In the genomic region with DNA sequence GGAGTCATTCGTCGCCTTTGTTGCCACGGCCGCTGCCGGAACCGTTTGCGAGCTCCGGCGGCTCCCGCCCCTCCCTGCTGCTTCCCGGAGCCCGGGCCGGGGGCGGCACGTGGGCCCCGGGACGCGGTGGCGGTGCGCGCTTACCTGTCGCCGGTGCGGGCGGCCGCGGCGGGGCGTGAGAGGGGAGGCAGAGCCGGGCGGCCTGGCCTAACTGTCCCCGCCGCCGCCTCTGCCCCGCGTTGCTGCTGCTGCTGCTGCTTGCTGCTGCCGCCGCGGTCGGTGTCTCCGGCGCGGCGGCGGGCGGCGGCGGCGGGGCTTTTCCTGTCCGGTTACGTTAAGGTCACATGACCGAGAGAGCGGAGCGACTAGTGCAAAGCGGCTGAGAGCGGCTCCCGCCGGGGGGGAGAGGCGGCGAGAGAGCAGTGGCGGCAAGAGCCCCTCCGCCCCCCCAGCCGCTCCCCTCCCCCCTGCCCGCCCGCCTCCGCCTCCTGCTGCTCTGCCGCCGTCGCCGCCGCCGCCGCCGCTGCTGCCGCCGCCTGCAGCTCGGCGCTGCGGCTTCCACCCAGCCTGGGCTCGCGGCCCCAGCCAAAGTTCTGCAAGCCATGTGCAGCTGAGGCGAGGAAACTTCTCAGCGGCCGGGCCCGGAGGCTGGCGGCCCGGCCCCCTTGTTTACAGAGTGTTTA, we compare ENCODE assay signal across 8 mouse cellular contexts. TPM values are rescaled to one million over a fixed set of nuclear protein-coding genes. Genes with fewer than 3 reads are reported as not detected.
DNase-seq lines count a peak whose midpoint lies in the region; ATAC-seq and TF ChIP-seq lines count a peak whose summit lies in the region.

Gene Zbtb2 (minus strand): TSS at position 408 of the 683 bp plus-strand sequence.

- DNase-seq in CD8-positive naive resting alpha-beta T cell, adult 2 months (ENCODE audit: low read depth in 2 of 2, low spot score in 2 of 2): peak; percentile 29 to 42
- DNase-seq in forebrain, embryonic 10.5 days (ENCODE audit: extremely low spot score, low spot score): peak; percentile 68
- peak; percentile 76 to 94 for DNase-seq in kidney, postnatal 25 days
- peak; percentile 61 to 66 for DNase-seq in lung, adult 18-20 months

- ATAC-seq in heart, embryonic 16.5 days (replicated peaks; ENCODE audit: extremely low read depth, insufficient read depth, low FRiP score): no peak
- peak; percentile 10 for ATAC-seq in neural tube, embryonic 14.5 days (ENCODE audit: low read depth)

- H3K36me3 ChIP-seq in forebrain, embryonic 10.5 days (replicated peaks): peaks cover 13% of the 10 kb centered on the region
- peaks cover 3% of the 10 kb centered on the region; the same call in 1 of the 2 replicates for H3K36me3 ChIP-seq in heart, embryonic 16.5 days (ENCODE audit: control insufficient read depth, insufficient read depth)
- no peaks in the 10 kb centered on the region for H3K36me3 ChIP-seq in neural tube, embryonic 14.5 days (ENCODE audit: control insufficient read depth, insufficient read depth, low read length)
- no peaks in the 10 kb centered on the region for H3K36me3 ChIP-seq in testis, adult 2 months (ENCODE audit: control insufficient read depth, insufficient read depth, low read length)

- peak within 1 kb of the TSS; percentile 95 for H3K4me3 ChIP-seq in brown adipose tissue, adult 24 weeks (ENCODE audit: insufficient read depth, low read depth, low read length)
- H3K4me3 ChIP-seq in forebrain, embryonic 10.5 days: peak within 1 kb of the TSS; percentile 95
- peak within 1 kb of the TSS; percentile 90 for H3K4me3 ChIP-seq in heart, embryonic 16.5 days (ENCODE audit: low read length)
- H3K4me3 ChIP-seq in neural tube, embryonic 14.5 days (ENCODE audit: low read depth, low read length): peak within 1 kb of the TSS; percentile 95
- peak within 1 kb of the TSS; percentile 95 for H3K4me3 ChIP-seq in testis, adult 2 months (ENCODE audit: control insufficient read depth, low read depth, low read length)

- peak within 1 kb of the TSS; percentile 79 for H3K4me2 ChIP-seq in heart, embryonic 16.5 days (ENCODE audit: low read depth, low read length)
- peak within 1 kb of the TSS; percentile 96 for H3K4me2 ChIP-seq in neural tube, embryonic 14.5 days (ENCODE audit: low read depth, low read length)

- TF ChIP-seq CTCF in testis, adult 2 months (IDR thresholded peaks at IDR 0.05; ENCODE audit: control insufficient read depth, insufficient read depth, insufficient replicate concordance, low read depth, low read length): no peak

- peaks cover 25% of the 10 kb centered on the region for H3K4me1 ChIP-seq in brown adipose tissue, adult 24 weeks (ENCODE audit: control insufficient read depth, insufficient read depth, insufficient read length, low read length)
- H3K4me1 ChIP-seq in forebrain, embryonic 10.5 days: peaks cover 48% of the 10 kb centered on the region
- H3K4me1 ChIP-seq in heart, embryonic 16.5 days (ENCODE audit: control insufficient read depth, insufficient read depth, low read length): peaks cover 43% of the 10 kb centered on the region
- H3K4me1 ChIP-seq in neural tube, embryonic 14.5 days (ENCODE audit: control insufficient read depth, insufficient read depth, low read length): peaks cover 34% of the 10 kb centered on the region
- H3K4me1 ChIP-seq in testis, adult 2 months (ENCODE audit: control insufficient read depth, insufficient read depth, low read length): peaks cover 11% of the 10 kb centered on the region

- peak within 1 kb of the TSS; percentile 95 for H3K27ac ChIP-seq in brown adipose tissue, adult 24 weeks (replicated peaks; ENCODE audit: low read depth, low read length)
- peak within 1 kb of the TSS; percentile 99 for H3K27ac ChIP-seq in forebrain, embryonic 10.5 days
- peak within 1 kb of the TSS; percentile 95 for H3K27ac ChIP-seq in heart, embryonic 16.5 days (ENCODE audit: low read length)
- H3K27ac ChIP-seq in neural tube, embryonic 14.5 days (ENCODE audit: low read depth, low read length): peak within 1 kb of the TSS; percentile 100
- peak within 1 kb of the TSS; percentile 94 for H3K27ac ChIP-seq in testis, adult 2 months (ENCODE audit: control insufficient read depth, insufficient read depth, low read depth, low read length)

- H3K9ac ChIP-seq in heart, embryonic 16.5 days (ENCODE audit: low read length): peak within 1 kb of the TSS; percentile 85
- H3K9ac ChIP-seq in neural tube, embryonic 14.5 days (replicated peaks; ENCODE audit: low read depth, low read length): peak within 1 kb of the TSS; percentile 99

- H3K27me3 ChIP-seq in forebrain, embryonic 10.5 days (ENCODE audit: poor library complexity, severe bottlenecking): no peaks in the 10 kb centered on the region
- no peaks in the 10 kb centered on the region for H3K27me3 ChIP-seq in heart, embryonic 16.5 days (ENCODE audit: control insufficient read depth, insufficient read depth, low read length)
- H3K27me3 ChIP-seq in neural tube, embryonic 14.5 days (ENCODE audit: control insufficient read depth, insufficient read depth, low read length): no peaks in the 10 kb centered on the region
- H3K27me3 ChIP-seq in testis, adult 2 months (ENCODE audit: control insufficient read depth, insufficient read depth, low read length): no peaks in the 10 kb centered on the region

- under 1% methylated on average over 78 of the region's 87 CpGs for WGBS in forebrain, embryonic 10.5 days
- 1% methylated on average over 73 of the region's 87 CpGs for WGBS in heart, embryonic 16.5 days
- WGBS in neural tube, embryonic 14.5 days: under 1% methylated on average over 48 of the region's 87 CpGs

- H3K9me3 ChIP-seq in forebrain, embryonic 10.5 days: no peaks in the 10 kb centered on the region
- H3K9me3 ChIP-seq in heart, embryonic 16.5 days (replicated peaks; ENCODE audit: control insufficient read depth, low read length): no peaks in the 10 kb centered on the region
- no peaks in the 10 kb centered on the region for H3K9me3 ChIP-seq in neural tube, embryonic 14.5 days (ENCODE audit: control insufficient read depth, low read length)

- TF ChIP-seq POLR2A in testis, adult 2 months (IDR thresholded peaks at IDR 0.05; ENCODE audit: control insufficient read depth, low read depth, low read length): no peak

RNA-seq across cellular contexts. Expression of gene Zbtb2, which starts in this region (rescaled TPM):
- 3.6 and 5.0 TPM in 2 replicates for polyA plus RNA-seq in brown adipose tissue, adult 24 weeks (2012; ENCODE audit: insufficient read depth, insufficient read length, missing spikeins)
- 19.7 and 21.6 TPM in 2 replicates for polyA plus RNA-seq in forebrain, embryonic 10.5 days (2016; fragmentation: Nextera tagmentation; extraction: Ambion mirVana)
- 9.0 and 10.0 TPM in 2 replicates for polyA plus RNA-seq in heart, embryonic 16.5 days (2015; fragmentation: Nextera tagmentation; extraction: Ambion mirVana)
- 12.9 and 17.9 TPM in 2 replicates for polyA plus RNA-seq in neural tube, embryonic 14.5 days (2014; fragmentation: Nextera tagmentation; extraction: Ambion mirVana)
- polyA plus RNA-seq in testis, adult 2 months (2012; rRNA removed): 2.3 TPM in 2 replicates
